Comparison of ENCODE assay signal across 17 mouse cellular contexts in the genomic region with DNA sequence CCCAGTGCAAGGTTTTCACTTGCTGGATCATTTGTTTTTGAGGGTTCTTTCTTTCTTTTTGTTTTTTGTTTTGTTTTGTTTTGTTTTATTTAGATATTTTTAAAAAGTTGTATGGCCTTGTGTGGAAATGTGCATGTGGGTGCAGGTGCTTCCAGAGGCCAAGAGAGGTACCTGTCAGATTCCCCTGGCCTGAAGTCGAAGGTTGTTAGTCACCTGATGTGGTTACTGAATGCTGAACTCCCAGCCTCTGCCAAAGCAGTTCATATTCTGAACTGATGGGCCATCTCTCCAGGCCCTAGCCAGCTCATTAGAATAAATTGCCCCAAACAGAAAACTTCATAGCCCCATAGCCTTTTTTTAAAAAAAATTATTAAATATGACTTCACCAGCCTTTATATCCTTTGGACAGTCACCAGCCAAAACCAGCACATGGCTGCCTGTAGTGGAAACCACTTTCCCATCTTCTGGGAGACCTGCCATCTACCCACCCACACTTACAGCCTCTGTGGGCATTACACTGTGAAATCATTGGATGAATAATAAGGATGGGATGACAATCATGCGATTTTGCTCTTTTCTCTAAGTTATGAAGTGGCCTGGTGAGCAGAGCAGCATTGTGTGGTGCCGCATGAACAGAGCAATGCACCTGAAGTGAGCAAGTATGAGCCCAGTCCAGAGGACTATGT. TPM values are rescaled to one million over a fixed set of nuclear protein-coding genes. Genes with fewer than 3 reads are reported as not detected.
DNase-seq lines count a peak whose midpoint lies in the region.
"Had no signal": no experiment of that assay in that cellular context is flagged by ENCODE, and none has a peak within 500 bp of the region (broad histone marks: within the 10 kb centered on the region; RNA-seq: fewer than 3 reads in every experiment).

No protein-coding gene starts in this region.

- DNase-seq in heart, embryonic 10.5 days (ENCODE audit: low spot score), result peak; percentile 47
- no peak for DNase-seq in heart, adult 18-20 months
- DNase-seq in layer of hippocampus, adult 11-12 months (ENCODE audit: low spot score), result peak; percentile 63
- peak; percentile 44 to 51 for DNase-seq in layer of hippocampus, postnatal 36 days
- DNase-seq in right cerebral cortex, postnatal 14 days, result peak; percentile 50
- no peak for DNase-seq in limb, embryonic 10.5 days (ENCODE audit: low spot score)
- no peak for DNase-seq in adrenal gland, adult (ENCODE audit: inconsistent age in 2 of 2, low spot score in 1 of 2)
- DNase-seq in spleen, postnatal 14 days (ENCODE audit: low spot score in 2 of 2), result no peak
- DNase-seq: cerebellum, adult 8-10 months; gastrocnemius, postnatal 36 days; kidney, adult 9 months had no signal

- H3K36me3 ChIP-seq in heart, embryonic 10.5 days, result no peaks in the 10 kb centered on the region
- no peaks in the 10 kb centered on the region for H3K36me3 ChIP-seq in limb, embryonic 10.5 days
- H3K36me3 ChIP-seq: midbrain, embryonic 10.5 days; neural tube, embryonic 13.5 days had no signal

- H3K4me1 ChIP-seq in heart, embryonic 10.5 days, result no peaks in the 10 kb centered on the region
- no peaks in the 10 kb centered on the region for H3K4me1 ChIP-seq in limb, embryonic 10.5 days
- H3K4me1 ChIP-seq: midbrain, embryonic 10.5 days; neural tube, embryonic 13.5 days had no signal

- no peaks in the 10 kb centered on the region for H3K27me3 ChIP-seq in heart, embryonic 10.5 days (ENCODE audit: insufficient read depth, poor library complexity, severe bottlenecking)
- no peaks in the 10 kb centered on the region for H3K27me3 ChIP-seq in limb, embryonic 10.5 days (ENCODE audit: low read depth, poor library complexity, severe bottlenecking)
- H3K27me3 ChIP-seq: neural tube, embryonic 13.5 days; Patski had no signal

- H3K4me3 ChIP-seq in heart, embryonic 10.5 days, result no peak overlapping the region
- no peak overlapping the region for H3K4me3 ChIP-seq in limb, embryonic 10.5 days
- H3K4me3 ChIP-seq: midbrain, embryonic 10.5 days; neural tube, embryonic 13.5 days had no signal

- no peaks in the 10 kb centered on the region for H3K9me3 ChIP-seq in heart, embryonic 10.5 days
- no peaks in the 10 kb centered on the region for H3K9me3 ChIP-seq in limb, embryonic 10.5 days (replicated peaks)
- H3K9me3 ChIP-seq: midbrain, embryonic 10.5 days; neural tube, embryonic 13.5 days had no signal

- H3K27ac ChIP-seq in heart, embryonic 10.5 days, result no peak overlapping the region
- H3K27ac ChIP-seq in limb, embryonic 10.5 days, result no peak overlapping the region
- H3K27ac ChIP-seq: liver, embryonic 14.5 days; midbrain, embryonic 10.5 days; neural tube, embryonic 13.5 days had no signal

- WGBS in heart, embryonic 10.5 days, result 65% methylated on average over 3 of the region's 3 CpGs
- 89% methylated on average over 3 of the region's 3 CpGs for WGBS in limb, embryonic 10.5 days

RNA-seq across cellular contexts. Expression of a gene that starts 58.9 kb away (rescaled TPM):
- 0.30 TPM in 1 of 2 replicates, not detected in the other for polyA plus RNA-seq in heart, embryonic 10.5 days (2016; fragmentation: Nextera tagmentation; extraction: Ambion mirVana)
- total RNA-seq in heart, adult 18-20 months (2021), result not detected
- total RNA-seq in layer of hippocampus, postnatal 36 days (2021), result under 1 TPM in 1 of 2 experiments, not detected in 1; 0.30 TPM
- not detected in 2 replicates for polyA plus RNA-seq in limb, embryonic 10.5 days (2016; fragmentation: Nextera tagmentation; extraction: Ambion mirVana)
- total RNA-seq: gastrocnemius, postnatal 36 days; hematopoietic stem cell, adult 5-6 weeks; monocyte, adult 5-6 weeks had no signal
- polyA plus RNA-seq: neural tube, embryonic 13.5 days had no signal

Comparison
In these comparisons a context has a peak if more than half of its experiments do, and no peak if none do; other contexts are left out.
1. DNase-seq: peak in heart, embryonic 10.5 days (single experiment), layer of hippocampus, adult 11-12 months (single experiment), layer of hippocampus, postnatal 36 days (2 of 2) and right cerebral cortex, postnatal 14 days (single experiment); none in heart, adult 18-20 months (0 of 2), limb, embryonic 10.5 days (single experiment), adrenal gland, adult (0 of 2) and spleen, postnatal 14 days (0 of 2).